Mouse (Mus musculus) cortical plate, adult 2 months (tissue): ENCODE data around the gene Pop7.

Experiments used
- CTCF ChIP-seq: fragments of 200-500 bp; IDR thresholded peaks from 2 replicates; pipeline ENCODE4 v1.5.1; 2011; ENCODE audit warnings: mild to moderate bottlenecking, control low read depth, low read length; ENCODE audit not compliant: insufficient read depth; ENCODE audit errors: extremely low read depth
- POLR2A ChIP-seq: fragments of 200-500 bp; IDR thresholded peaks from 2 replicates; pipeline ENCODE4 v1.6.1; 2011; ENCODE audit warnings: mild to moderate bottlenecking, low read length, control low read depth; ENCODE audit not compliant: insufficient read depth; ENCODE audit errors: extremely low read depth

- TF ChIP-seq POLR2A, result no peak; the same call in 1 of the 2 replicates
- TF ChIP-seq CTCF, result no peak
Measured at GRCm38 (mm10) chr5:137527413-137527812, 25.1 kb upstream of the Pop7 start.
